Mouse (Mus musculus) B cell, adult 62 days (primary cell): ENCODE measurements around the gene Adam21. TPM values are rescaled to one million over a fixed set of nuclear protein-coding genes. Genes with fewer than 3 reads are reported as not detected.

Experiments used
- total RNA-seq: library from RNA; stranded (reverse); gene quantifications from 4 replicates; pipeline ENCODE4 v1.2.4, GENCODE M21; 2023

The Adam21 gene
- total RNA-seq: 0.19 to 0.32 TPM in 2 of 4 replicates, not detected in the others

GRCm38 (mm10) chr12:81568374-81568773 is at the start of gene Adam21:
Gene Adam21 (minus strand): TSS chr12:81568474.

GRCm38 (mm10) chr12:81594902-81595671 is 26.8 kb upstream of the Adam21 start, which contains the start of gene Med6:
Gene Med6 (minus strand): TSS chr12:81595008.

GRCm38 (mm10) chr12:81532316-81533028 is 35.8 kb downstream of the Adam21 start, which contains the start of the genes Gm20498 and Synj2bp:
Gene Gm20498 (minus strand): TSS chr12:81532905.
Gene Synj2bp (minus strand): TSS chr12:81532911.

Other genes with a start within 250 kb of the Adam21 start
- gene Slc8a3, start 235.3 kb downstream of the Adam21 start, total RNA-seq: not detected in 4 replicates
- 0.43 to 0.97 TPM (median 0.62 TPM) in 4 replicates for gene Gm4787, start 189.0 kb downstream of the Adam21 start, total RNA-seq
- gene Adam4, start 146.5 kb downstream of the Adam21 start, total RNA-seq: 1.0 to 2.1 TPM (median 1.4 TPM) in 4 replicates
- gene Cox16, start 83.3 kb downstream of the Adam21 start, total RNA-seq: 42.8 to 61.1 TPM (median 55.0 TPM) in 4 replicates
- 12.0 to 20.1 TPM (median 16.0 TPM) in 4 replicates for gene Gm20498, start 35.6 kb downstream of the Adam21 start, total RNA-seq
- 20.0 to 28.8 TPM (median 22.8 TPM) in 4 replicates for gene Synj2bp, start 35.6 kb downstream of the Adam21 start, total RNA-seq
- 47.6 to 65.4 TPM (median 52.3 TPM) in 4 replicates for gene Med6, start 26.5 kb upstream of the Adam21 start, total RNA-seq
- gene Ttc9, start 62.8 kb upstream of the Adam21 start, total RNA-seq: not detected in 4 replicates
- gene Map3k9, start 212.7 kb upstream of the Adam21 start, total RNA-seq: 21.4 to 25.6 TPM (median 22.9 TPM) in 4 replicates